Comparison of ENCODE assay signal across 1 mouse cellular context in genomic region chr11:94979462-94980179, GRCm38 (mm10).
TF ChIP-seq lines count a peak whose summit lies in the region.

No protein-coding gene starts in this region.

TF ChIP-seq in CH12.LX, 34 proteins besides CTCF, POLR2A, EP300 and RAD21 (continued from another document):
- no peak for TF ChIP-seq MYC (IDR thresholded peaks at IDR 0.05; ENCODE audit: low read depth, low read length)
- no peak for TF ChIP-seq UBTF (IDR thresholded peaks at IDR 0.05; ENCODE audit: low read depth, low read length)
- TF ChIP-seq IRF4 (IDR thresholded peaks at IDR 0.05; ENCODE audit: low read depth, low read length): no peak
- TF ChIP-seq POLR2AphosphoS2 (IDR thresholded peaks at IDR 0.05; ENCODE audit: low read depth, low read length): no peak
